Mouse (Mus musculus) kidney, adult 2 months (tissue): Measurements from ENCODE around the gene Adssl1. TPM values are rescaled to one million over a fixed set of nuclear protein-coding genes. Genes with fewer than 3 reads are reported as not detected.
A peak's percentile ranks its signal among the peaks of the same experiment; 100 is the strongest.

ENCODE experiments used
- DNase-seq: peaks from one replicate; pipeline ENCODE4 v3.0.0; 2021
- H3K27ac ChIP-seq: fragments of 200-500 bp; 2 replicates; pipeline ENCODE4 v1.5.1; 2012; ENCODE audit warnings: low read depth, low read length, control low read depth, inconsistent platforms; ENCODE audit not compliant: insufficient read depth
- H3K27me3 ChIP-seq: fragments of 200-500 bp; replicated peaks from 2 replicates; pipeline ENCODE4 v1.6.1; 2012; ENCODE audit warnings: mild to moderate bottlenecking, moderate library complexity, low read length, inconsistent platforms; ENCODE audit not compliant: control insufficient read depth, insufficient read depth
- H3K36me3 ChIP-seq: fragments of 200-500 bp; 2 replicates; pipeline ENCODE4 v1.6.1; 2012; ENCODE audit warnings: mild to moderate bottlenecking, moderate library complexity, low read length, inconsistent platforms; ENCODE audit not compliant: control insufficient read depth, insufficient read depth
- H3K4me1 ChIP-seq: fragments of 200-500 bp; 2 replicates; pipeline ENCODE4 v1.6.1; 2011; ENCODE audit warnings: low read length; ENCODE audit not compliant: control insufficient read depth, insufficient read depth
- H3K4me3 ChIP-seq: fragments of 200-500 bp; 2 replicates; pipeline ENCODE4 v1.5.1; 2011; ENCODE audit warnings: mild to moderate bottlenecking, low read depth, low read length, control low read depth; ENCODE audit not compliant: insufficient read depth
- CTCF ChIP-seq: fragments of 200-500 bp; conservative IDR thresholded peaks from 2 replicates; pipeline ENCODE4 v1.5.1; 2011; ENCODE audit warnings: low read depth, mild to moderate bottlenecking, control low read depth, low read length, moderate library complexity, mixed read lengths; ENCODE audit not compliant: insufficient read depth, insufficient read length
- POLR2A ChIP-seq: fragments of 200-500 bp; IDR thresholded peaks from one replicate; pipeline ENCODE4 v1.6.1; 2011; ENCODE audit warnings: low read depth, low read length, control low read depth
- WGBS: fragments of 180-500 bp; shearing (Covaris S2); methylation state at CpG from one replicate; pipeline ENCODE4 v1.1.7; 2018; 5-methylcytosine and 5-hydroxymethylcytosine counted together
- polyA plus RNA-seq: library from polyadenylated mRNA; depleted of rRNA; stranded (reverse); fragments of >200 nt; gene quantifications from 2 replicates; pipeline ENCODE4 v1.2.3, GENCODE M21; 2012

Gene Adssl1
- polyA plus RNA-seq, 1 experiment: 10.4 TPM

DNA sequence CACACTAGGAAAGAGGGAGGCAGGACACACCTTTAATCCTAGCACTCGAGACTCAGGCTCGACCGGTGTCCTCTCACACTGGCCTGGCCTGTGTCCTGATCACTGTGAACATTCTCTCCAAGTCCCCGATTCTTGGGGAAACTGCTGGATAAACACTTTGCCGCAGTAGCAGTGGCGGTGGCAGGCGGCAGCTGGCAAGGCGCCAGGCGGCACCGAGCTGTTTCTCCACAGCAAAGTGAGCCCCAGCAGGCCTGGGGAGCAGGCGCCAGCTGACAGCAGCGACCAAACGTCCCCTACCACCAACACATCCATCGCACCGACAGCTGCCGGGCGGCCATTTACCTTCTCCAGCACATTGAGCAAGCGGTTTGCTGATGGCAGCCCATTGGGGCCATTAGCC is 45.6 kb downstream of the Adssl1 start:
- peak; percentile 63 for DNase-seq
- Histone ChIP-seq H3K4me3 (no peak overlapping the region), H3K4me1 (no peaks in the 10 kb centered on the region; the same call in 1 of the 2 replicates), H3K27ac (no peak overlapping the region), H3K27me3 (no peaks in the 10 kb centered on the region), H3K36me3 (no peaks in the 10 kb centered on the region)
- WGBS: 31% methylated on average over 18 of the region's 18 CpGs
- no peak for TF ChIP-seq POLR2A
- no peak for TF ChIP-seq CTCF

GRCm38 (mm10) chr12:112665881-112666544 is 46.2 kb downstream of the Adssl1 start:
- Histone ChIP-seq H3K4me3 (no peak overlapping the region), H3K27me3 (no peaks in the 10 kb centered on the region), H3K4me1 (no peaks in the 10 kb centered on the region; the same call in 1 of the 2 replicates), H3K36me3 (no peaks in the 10 kb centered on the region), H3K27ac (no peak overlapping the region)
- no peak for DNase-seq
- no peak for TF ChIP-seq POLR2A
- 77% methylated on average over 9 of the region's 9 CpGs for WGBS

- no peak overlapping the region for H3K27ac ChIP-seq
- H3K27me3 ChIP-seq: no peaks in the 10 kb centered on the region
- no peak overlapping the region for H3K4me3 ChIP-seq
- H3K36me3 ChIP-seq: no peaks in the 10 kb centered on the region
- no peak for TF ChIP-seq CTCF
- peaks cover 2% of the 10 kb centered on the region; the same call in 1 of the 2 replicates for H3K4me1 ChIP-seq
- DNase-seq: peak; percentile 46
- WGBS: 50% methylated on average over 10 of the region's 10 CpGs
Observed at GRCm38 (mm10) chr12:112667619-112668297, 47.9 kb downstream of the Adssl1 start.

DNA sequence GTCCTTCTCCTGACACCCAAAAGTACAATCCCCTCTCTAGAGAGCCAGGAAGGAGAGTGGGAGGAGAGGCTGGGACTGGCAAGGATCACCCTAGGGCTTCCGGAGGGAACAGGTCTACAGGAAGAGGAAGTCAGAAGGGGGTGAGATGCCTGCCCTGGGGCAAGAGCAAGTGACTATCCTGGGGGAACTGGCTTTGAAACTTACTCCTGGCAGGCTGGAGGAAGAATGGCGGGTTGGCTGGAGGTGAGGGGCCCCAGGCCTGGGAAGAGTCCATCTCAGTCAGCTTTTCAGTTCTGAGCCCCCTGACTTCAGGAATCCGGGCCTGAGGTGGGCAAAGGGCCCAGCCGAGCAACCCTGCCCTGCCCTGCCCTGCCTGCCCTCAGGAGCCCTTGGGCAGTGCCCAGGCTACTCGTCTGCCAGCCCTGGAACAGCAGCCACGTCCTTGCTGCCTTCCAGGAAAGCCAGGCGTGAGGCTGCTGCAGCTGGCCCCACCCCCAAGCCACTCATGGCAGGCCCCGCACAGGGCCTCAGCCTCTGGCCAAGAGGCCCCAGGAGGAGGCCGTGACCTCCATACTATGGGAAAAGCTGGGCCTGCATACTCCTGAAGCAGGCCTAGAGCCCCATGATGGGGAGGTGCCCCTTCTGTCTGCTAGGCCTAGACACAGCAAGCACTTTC is 51.0 kb downstream of the Adssl1 start:
- peaks cover 5% of the 10 kb centered on the region; the same call in 1 of the 2 replicates for H3K4me1 ChIP-seq
- WGBS: 30% methylated on average over 9 of the region's 9 CpGs
- H3K36me3 ChIP-seq: no peaks in the 10 kb centered on the region
- no peaks in the 10 kb centered on the region for H3K27me3 ChIP-seq
- no peak overlapping the region for H3K4me3 ChIP-seq
- peak; percentile 50 for DNase-seq
- TF ChIP-seq POLR2A (no peak), CTCF (no peak)
- no peak overlapping the region for H3K27ac ChIP-seq

DNA sequence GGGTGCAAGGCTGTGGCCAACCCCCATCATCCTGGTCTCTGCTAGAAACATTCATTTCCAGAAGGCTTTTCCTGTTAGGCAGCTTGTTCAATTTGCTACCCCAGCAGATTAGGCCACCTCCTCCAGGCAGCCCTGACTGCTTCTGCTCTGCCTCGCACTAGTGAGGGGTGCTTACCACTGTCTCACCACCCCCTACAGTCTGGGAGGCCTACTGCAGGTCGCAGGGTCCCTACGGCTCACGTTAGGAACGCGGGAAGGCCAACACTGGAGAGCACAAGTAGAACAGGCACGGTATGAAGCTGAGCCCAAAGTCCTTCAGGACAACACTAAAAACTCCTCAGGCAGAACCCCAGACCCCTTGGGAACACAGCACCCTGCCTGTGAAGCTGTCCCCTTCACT is 52.0 kb downstream of the Adssl1 start:
- DNase-seq: no peak
- Histone ChIP-seq H3K4me3 (no peak overlapping the region), H3K27me3 (no peaks in the 10 kb centered on the region), H3K4me1 (peaks cover 5% of the 10 kb centered on the region; the same call in 1 of the 2 replicates), H3K36me3 (no peaks in the 10 kb centered on the region), H3K27ac (no peak overlapping the region)
- WGBS: 81% methylated on average over 7 of the region's 7 CpGs
- TF ChIP-seq POLR2A: no peak

DNA sequence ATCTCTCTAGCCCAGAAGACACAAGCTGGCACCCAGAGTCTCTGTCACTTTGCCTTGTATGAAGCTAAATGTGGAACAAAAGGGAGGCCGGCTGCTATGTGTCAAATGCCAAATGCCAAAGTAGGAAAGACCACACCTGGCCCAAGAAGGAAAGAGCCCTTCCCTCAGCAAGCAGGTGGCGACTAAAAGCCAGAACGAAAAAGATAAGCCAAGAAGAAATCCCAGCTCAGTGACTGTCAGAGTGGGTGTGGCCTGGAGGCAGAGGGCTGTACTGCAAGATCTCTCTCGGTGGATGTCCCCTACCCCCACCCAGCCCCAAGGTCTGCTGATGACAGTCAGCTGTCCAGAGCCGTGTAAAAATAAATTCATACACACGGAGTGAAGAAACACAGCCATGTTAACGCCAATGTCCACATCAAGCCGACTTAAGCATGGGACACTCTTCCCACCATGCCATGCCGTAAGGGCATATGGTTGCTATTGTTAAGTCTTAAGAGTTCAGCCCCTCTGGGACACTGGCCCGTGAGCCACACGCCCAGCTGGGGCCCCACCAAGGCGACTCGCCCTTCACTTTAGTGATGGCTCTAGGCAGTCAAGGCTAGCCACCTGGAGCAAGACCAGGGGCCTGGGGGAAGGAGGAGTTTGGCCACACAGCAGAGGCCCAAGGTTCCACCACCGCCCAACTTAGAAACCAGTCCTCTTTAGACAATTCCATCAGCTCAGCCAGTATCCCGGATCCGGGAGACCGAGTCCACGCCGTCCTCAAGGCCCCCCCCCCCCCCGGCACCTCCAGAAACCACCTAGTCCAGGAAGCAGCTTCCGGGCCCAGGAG is 53.1 kb downstream of the Adssl1 start:
- no peaks in the 10 kb centered on the region for H3K27me3 ChIP-seq
- H3K4me1 ChIP-seq: peaks cover 5% of the 10 kb centered on the region; the same call in 1 of the 2 replicates
- TF ChIP-seq POLR2A: no peak
- TF ChIP-seq CTCF: no peak
- DNase-seq: peak; percentile 27
- H3K27ac ChIP-seq: 0 out of 2 replicates have a peak overlapping the region, but pooled peaks have one; percentile 76
- H3K36me3 ChIP-seq: no peaks in the 10 kb centered on the region
- peak overlapping the region; percentile 86 for H3K4me3 ChIP-seq
- 7% methylated on average over 21 of the region's 21 CpGs for WGBS
